Mouse (Mus musculus) liver, embryonic 14.5 days (tissue): ENCODE measurements around the gene Nup107. TPM values are rescaled to one million over a fixed set of nuclear protein-coding genes. Genes with fewer than 3 reads are reported as not detected.
A peak's percentile ranks its signal among the peaks of the same experiment; 100 is the strongest.

Experiments
- ATAC-seq: fragments of 200-750 bp; cut with Nextera tagmentation; 2 replicates; pipeline ENCODE4 v1.8.0; 2017; ENCODE audit warnings: moderate number of reproducible peaks, mild to moderate bottlenecking, moderate library complexity; ENCODE audit not compliant: insufficient read depth
- DNase-seq, 3 experiments: peaks; one replicate each; pipeline ENCODE4 v3.0.0-alpha.2; 2012 to 2013; ENCODE audit warnings: low read depth in 3 of 3, low spot score in 3 of 3
- H3K27ac ChIP-seq: fragments of 300-500 bp; sonication (generic); 2 replicates; pipeline ENCODE4 v1.5.1; 2014; ENCODE audit warnings: moderate library complexity, mild to moderate bottlenecking, control low read depth, inconsistent platforms
- H3K27me3 ChIP-seq: fragments of 300-500 bp; sonication (generic); 2 replicates; pipeline ENCODE4 v1.6.1; 2014; ENCODE audit warnings: mild to moderate bottlenecking, low read length, moderate library complexity; ENCODE audit not compliant: control insufficient read depth, insufficient read depth
- H3K36me3 ChIP-seq: fragments of 300-500 bp; sonication (generic); replicated peaks from 2 replicates; pipeline ENCODE4 v1.6.1; 2014; ENCODE audit warnings: low read depth; ENCODE audit not compliant: control insufficient read depth, insufficient read depth
- H3K4me1 ChIP-seq, 2 experiments: fragments of 200-500 bp in 1 of 2; fragments of 300-500 bp in 1 of 2; sonication (generic) in 1 of 2; replicated peaks; 2 replicates each; pipeline ENCODE4 v1.6.1; 2012 to 2014; ENCODE audit warnings: antibody characterized with exemption in 1 of 2, inconsistent platforms in 1 of 2, low read length in 1 of 2; ENCODE audit not compliant: control insufficient read depth in 2 of 2, insufficient read depth in 2 of 2
- H3K4me2 ChIP-seq: fragments of 300-500 bp; sonication (generic); 2 replicates; pipeline ENCODE4 v1.6.1; 2014; ENCODE audit warnings: low read depth, mild to moderate bottlenecking, control low read depth, moderate library complexity
- H3K4me3 ChIP-seq, 2 experiments: fragments of 200-500 bp in 1 of 2; fragments of 300-500 bp in 1 of 2; sonication (generic) in 1 of 2; 2 replicates each; pipeline ENCODE4 v1.5.1; 2012 to 2014; ENCODE audit warnings: low read depth in 2 of 2, low read length in 2 of 2, mild to moderate bottlenecking in 2 of 2, control low read depth in 1 of 2, inconsistent platforms in 1 of 2, moderate library complexity in 1 of 2; ENCODE audit not compliant: insufficient read depth in 1 of 2
- H3K9ac ChIP-seq: fragments of 300-500 bp; sonication (generic); replicated peaks from 2 replicates; pipeline ENCODE4 v1.6.1; 2014; ENCODE audit warnings: mild to moderate bottlenecking, control low read depth, moderate library complexity
- H3K9me3 ChIP-seq: fragments of 300-500 bp; sonication (generic); 2 replicates; pipeline ENCODE4 v1.6.1; 2016; ENCODE audit warnings: low read length, mixed read lengths; ENCODE audit not compliant: control insufficient read depth
- CTCF ChIP-seq: IDR thresholded peaks from 2 replicates; pipeline ENCODE4 v1.5.1; 2016; ENCODE audit warnings: antibody characterized with exemption, low read depth, control low read depth
- EP300 ChIP-seq: IDR thresholded peaks from 2 replicates; pipeline ENCODE4 v1.6.1; 2016; ENCODE audit warnings: antibody characterized with exemption, low read depth
- whole genome bisulfite sequencing: fragments of 180-500 bp; shearing (Covaris S2); extraction: QIAGEN DNeasy Blood & Tissue Kit; methylation state at CpG from one replicate; pipeline ENCODE4 v1.1.7; 2014; ENCODE audit not compliant: insufficient replicate concordance; 5-methylcytosine and 5-hydroxymethylcytosine counted together
- polyA plus RNA-seq, 2 experiments: library from polyadenylated mRNA; depleted of rRNA in 1 of 2; stranded (reverse) in 1 of 2; unstranded in 1 of 2; fragments of >200 nt; fragmentation: Nextera tagmentation in 1 of 2; extraction: Ambion mirVana in 1 of 2; gene quantifications; 2 replicates each; pipeline versions ENCODE4 v1.2.1 to v1.2.3; 2012 to 2014

Nup107 gene
- polyA plus RNA-seq, 2 experiments: 28.8 to 45.0 TPM

- ATAC-seq (no peak), DNase-seq (no peak)
- Histone ChIP-seq H3K36me3 (no peaks in the 10 kb centered on the region), H3K9me3 (no peaks in the 10 kb centered on the region), H3K27ac (no peak overlapping the region), H3K27me3 (no peaks in the 10 kb centered on the region), H3K4me3 (no peak overlapping the region), H3K4me1 (peaks cover 15 to 33% of the 10 kb centered on the region in 2 experiments), H3K9ac (no peak overlapping the region), H3K4me2 (no peak overlapping the region)
- 42% methylated on average over 14 of the region's 14 CpGs for WGBS
- TF ChIP-seq CTCF: no peak
Measured at GRCm38 (mm10) chr10:117732962-117733592, 59.4 kb downstream of the Nup107 start.

GRCm38 (mm10) chr10:117732184-117732583, 60.3 kb downstream of the Nup107 start:
- Histone ChIP-seq H3K4me1 (peaks cover 15 to 33% of the 10 kb centered on the region in 2 experiments), H3K36me3 (no peaks in the 10 kb centered on the region), H3K27me3 (no peaks in the 10 kb centered on the region), H3K4me2 (peak overlapping the region; percentile 27), H3K9me3 (no peaks in the 10 kb centered on the region), H3K27ac (peak overlapping the region; percentile 54), H3K9ac (no peak overlapping the region), H3K4me3 (no peak overlapping the region)
- DNase-seq (peak; percentile 72 to 73 (median 73)), ATAC-seq (peak; percentile 94)
- 6% methylated on average over 5 of the region's 5 CpGs for WGBS
- TF ChIP-seq CTCF (no peak), EP300 (peak; percentile 84)

GRCm38 (mm10) chr10:117731244-117732101, 61.0 kb downstream of the Nup107 start:
- H3K4me3 ChIP-seq: no peak overlapping the region
- H3K4me1 ChIP-seq: peaks cover 15 to 33% of the 10 kb centered on the region in 2 experiments
- peak overlapping the region; percentile 54 for H3K27ac ChIP-seq
- TF ChIP-seq EP300 (no peak), CTCF (peak; percentile 86)
- H3K27me3 ChIP-seq: no peaks in the 10 kb centered on the region
- H3K9ac ChIP-seq: no peak overlapping the region
- H3K36me3 ChIP-seq: no peaks in the 10 kb centered on the region
- H3K9me3 ChIP-seq: no peaks in the 10 kb centered on the region
- 28% methylated on average over 14 of the region's 15 CpGs for WGBS
- peak; percentile 51 to 59 (median 55) for DNase-seq
- peak overlapping the region; percentile 23 for H3K4me2 ChIP-seq
- peak; percentile 48 for ATAC-seq

- Histone ChIP-seq H3K27ac (no peak overlapping the region), H3K36me3 (no peaks in the 10 kb centered on the region), H3K4me1 (peaks cover 15 to 33% of the 10 kb centered on the region in 2 experiments), H3K4me2 (no peak overlapping the region), H3K27me3 (no peaks in the 10 kb centered on the region), H3K9me3 (no peaks in the 10 kb centered on the region), H3K9ac (no peak overlapping the region), H3K4me3 (no peak overlapping the region)
- ATAC-seq (no peak), DNase-seq (no peak)
- TF ChIP-seq CTCF: no peak
- TF ChIP-seq EP300: no peak
- WGBS: 78% methylated on average over 12 of the region's 12 CpGs
Measured at GRCm38 (mm10) chr10:117730637-117731203, 61.8 kb downstream of the Nup107 start.

GRCm38 (mm10) chr10:117730140-117730539, 62.4 kb downstream of the Nup107 start:
- WGBS: 85% methylated on average over 7 of the region's 7 CpGs
- no peaks in the 10 kb centered on the region for H3K36me3 ChIP-seq
- H3K27me3 ChIP-seq: no peaks in the 10 kb centered on the region
- DNase-seq (no peak), ATAC-seq (no peak)
- no peak overlapping the region for H3K9ac ChIP-seq
- H3K4me3 ChIP-seq: no peak overlapping the region
- H3K9me3 ChIP-seq: no peaks in the 10 kb centered on the region
- peaks cover 15 to 33% of the 10 kb centered on the region in 2 experiments for H3K4me1 ChIP-seq
- H3K4me2 ChIP-seq: no peak overlapping the region
- TF ChIP-seq EP300: no peak
- TF ChIP-seq CTCF: no peak
- H3K27ac ChIP-seq: no peak overlapping the region
